Mouse (Mus musculus) mesoderm, embryonic 11.5 days (tissue): ENCODE results near the gene Lekr1.

ENCODE experiments used
- DNase-seq: peaks from one replicate; pipeline ENCODE4 v3.0.0-alpha.2; 2012; ENCODE audit warnings: low read depth, low spot score

The Lekr1 gene

DNA sequence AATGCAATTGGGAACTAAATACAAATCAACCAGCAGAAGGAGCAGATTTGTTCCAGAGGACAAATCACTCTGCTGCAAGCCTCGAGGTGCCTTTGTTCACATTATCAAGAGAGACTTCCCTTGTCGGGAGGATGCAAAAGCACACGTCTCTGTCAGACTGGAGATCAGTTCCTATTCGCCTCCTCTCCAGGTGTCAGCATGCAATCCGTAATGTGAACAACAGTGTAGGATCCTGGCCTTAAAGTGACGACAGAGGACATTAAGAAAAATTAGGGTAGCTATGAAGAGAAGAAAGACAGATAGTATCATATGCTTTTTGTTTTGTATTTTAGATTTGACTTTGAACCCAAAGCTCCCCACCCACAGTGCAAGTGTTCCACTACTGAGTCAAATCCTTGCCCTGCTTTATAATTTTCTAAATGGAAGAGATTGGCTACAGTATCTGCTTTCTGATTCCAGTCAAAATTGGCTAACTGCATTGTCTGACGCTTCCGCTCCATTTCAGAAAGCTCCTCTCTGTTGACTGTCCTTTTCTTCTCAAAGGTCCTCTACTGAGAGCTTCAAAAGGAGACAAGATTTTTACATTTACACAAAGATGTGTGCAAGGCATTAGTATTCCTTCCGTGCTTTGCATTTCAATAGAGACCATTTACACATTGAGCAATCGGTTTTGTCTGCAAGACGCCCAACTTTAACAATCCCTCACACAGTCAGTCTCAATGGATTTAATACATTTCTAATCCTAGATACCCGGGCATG lies 8.9 kb upstream of the Lekr1 start:
- DNase-seq, result no peak

DNA sequence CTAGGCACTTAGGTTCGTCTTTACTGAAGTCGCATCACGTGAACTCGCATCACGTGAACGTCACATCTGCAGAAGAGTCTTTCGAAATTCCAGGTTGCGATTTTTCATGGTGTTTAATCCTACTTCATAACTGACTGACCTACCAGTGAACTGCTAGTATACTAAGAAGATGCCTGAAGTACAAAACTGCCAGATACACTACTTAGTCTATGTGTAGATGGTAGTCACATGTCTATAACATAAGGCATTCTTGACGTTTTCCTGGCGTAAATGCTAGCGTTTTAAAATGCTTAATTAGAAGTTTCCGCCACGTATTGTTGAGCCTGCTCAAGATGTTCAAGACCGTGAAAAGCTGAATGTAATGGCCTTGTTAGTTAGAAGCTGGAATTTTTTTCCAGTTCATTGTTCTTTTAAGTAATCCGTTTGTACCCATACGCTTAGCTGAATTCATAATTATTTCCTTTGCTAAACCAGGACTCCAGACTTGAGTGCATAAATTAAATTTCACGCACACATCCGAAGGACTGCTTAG lies 7.9 kb upstream of the Lekr1 start:
- no peak for DNase-seq

- peak; percentile 81 for DNase-seq
These were observed 7.1 kb upstream of the Lekr1 start for GRCm38 (mm10) chr3:65658721-65659619.

DNA sequence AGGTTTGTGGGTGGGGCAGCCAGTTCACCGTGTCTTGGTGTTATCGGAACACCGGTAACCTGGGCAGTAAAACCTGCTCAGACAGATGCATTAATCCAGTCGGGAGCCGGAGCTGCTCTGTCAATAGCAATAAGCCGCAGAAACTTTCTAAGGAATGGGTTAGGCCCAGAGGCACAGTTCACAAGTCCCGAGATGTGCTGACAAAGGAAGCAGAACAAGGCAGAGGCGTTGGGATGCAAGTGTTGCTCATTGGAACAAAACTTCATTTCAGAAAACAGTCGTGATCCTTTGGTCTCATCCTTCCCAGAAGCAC lies 6.5 kb upstream of the Lekr1 start:
- DNase-seq, result no peak

- no peak for DNase-seq
These were observed 5.7 kb upstream of the Lekr1 start for GRCm38 (mm10) chr3:65660336-65660735.

- DNase-seq, result no peak
These were observed 4.3 kb upstream of the Lekr1 start for GRCm38 (mm10) chr3:65661731-65662130.

GRCm38 (mm10) chr3:65663176-65663575 lies 2.9 kb upstream of the Lekr1 start:
- DNase-seq, result no peak

GRCm38 (mm10) chr3:65670216-65670615 lies 4.2 kb downstream of the Lekr1 start:
- no peak for DNase-seq

DNA sequence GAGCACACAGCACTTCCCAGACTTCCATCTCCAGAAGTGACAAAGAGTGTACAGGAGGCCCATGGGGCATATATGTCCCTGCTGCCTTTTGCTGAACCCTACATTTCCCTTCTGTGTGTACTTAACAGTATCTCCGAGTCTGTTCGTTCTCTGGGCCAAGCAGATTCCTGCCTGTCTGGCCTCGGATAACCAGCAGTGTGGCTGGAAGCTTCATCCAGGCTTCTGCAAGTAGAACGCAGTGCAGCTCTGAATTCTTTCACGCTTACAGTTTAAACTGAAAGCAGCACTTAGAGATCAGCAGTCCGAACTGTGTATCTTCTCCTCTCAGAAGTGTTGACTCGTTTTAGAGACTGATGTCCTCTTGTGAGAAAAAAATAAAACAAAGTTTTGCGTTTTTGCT lies 7.7 kb downstream of the Lekr1 start:
- DNase-seq, result no peak

DNA sequence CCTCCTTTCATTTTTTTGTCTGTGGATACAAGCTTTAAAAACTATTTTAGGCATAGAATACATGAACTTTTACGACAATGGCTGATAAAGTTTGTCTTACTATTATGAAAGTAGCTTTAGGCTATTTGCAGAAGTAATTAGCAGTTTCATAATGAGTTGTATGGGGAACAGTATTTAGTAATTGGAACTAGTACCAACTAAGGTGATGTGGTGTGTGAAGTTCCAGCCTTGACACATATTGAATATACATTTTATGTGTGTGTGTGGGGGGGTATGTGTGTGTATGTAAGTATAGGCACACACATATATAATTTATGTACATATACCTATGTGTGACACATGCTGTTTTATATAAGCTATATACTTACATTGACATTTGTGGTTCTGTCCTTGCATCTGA lies 14.6 kb downstream of the Lekr1 start:
- no peak for DNase-seq

DNA sequence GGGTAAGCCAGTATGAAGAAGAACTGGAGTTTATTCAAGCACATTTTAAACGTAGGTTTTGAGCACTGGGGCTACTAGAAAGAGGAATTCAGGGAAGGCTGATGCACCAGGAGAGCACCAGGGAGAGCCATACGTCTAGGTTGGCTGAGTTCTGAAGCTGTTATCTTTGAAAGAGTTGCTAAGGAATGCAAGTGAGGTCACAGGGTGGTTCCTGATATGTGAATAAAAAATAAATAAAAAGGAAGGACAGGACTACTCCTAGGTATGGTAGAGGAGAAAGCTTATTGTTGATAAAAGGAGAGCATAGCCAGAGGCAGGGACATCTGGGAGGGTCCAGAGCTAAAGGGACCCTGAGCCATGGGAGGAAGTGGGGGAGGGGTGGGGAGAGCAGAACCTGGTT lies 23.7 kb downstream of the Lekr1 start:
- no peak for DNase-seq

DNA sequence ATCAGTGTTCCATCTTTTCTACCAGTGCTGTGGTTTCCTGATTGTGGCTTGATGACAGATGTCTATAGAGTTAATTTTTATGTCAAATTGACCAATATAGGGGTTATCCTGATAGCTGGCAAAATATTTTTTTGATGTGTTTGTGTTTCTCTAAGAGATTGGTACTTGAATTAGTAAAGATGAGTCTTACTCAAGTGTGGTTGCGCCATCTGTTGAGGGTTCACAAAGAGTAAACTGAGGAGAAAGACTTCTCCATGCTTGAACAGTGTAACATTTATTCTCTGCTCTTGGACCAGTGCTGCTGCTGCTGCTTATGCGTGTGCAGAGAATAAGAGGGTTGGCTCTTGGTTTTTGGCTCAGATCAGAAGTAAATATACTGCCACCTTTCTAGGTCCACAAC lies 24.8 kb downstream of the Lekr1 start:
- DNase-seq, result no peak

GRCm38 (mm10) chr3:65699704-65700103 lies 33.7 kb downstream of the Lekr1 start:
- DNase-seq, result no peak

GRCm38 (mm10) chr3:65714372-65714771 lies 48.3 kb downstream of the Lekr1 start:
- no peak for DNase-seq

GRCm38 (mm10) chr3:65717406-65717805 lies 51.4 kb downstream of the Lekr1 start:
- DNase-seq, result no peak

DNA sequence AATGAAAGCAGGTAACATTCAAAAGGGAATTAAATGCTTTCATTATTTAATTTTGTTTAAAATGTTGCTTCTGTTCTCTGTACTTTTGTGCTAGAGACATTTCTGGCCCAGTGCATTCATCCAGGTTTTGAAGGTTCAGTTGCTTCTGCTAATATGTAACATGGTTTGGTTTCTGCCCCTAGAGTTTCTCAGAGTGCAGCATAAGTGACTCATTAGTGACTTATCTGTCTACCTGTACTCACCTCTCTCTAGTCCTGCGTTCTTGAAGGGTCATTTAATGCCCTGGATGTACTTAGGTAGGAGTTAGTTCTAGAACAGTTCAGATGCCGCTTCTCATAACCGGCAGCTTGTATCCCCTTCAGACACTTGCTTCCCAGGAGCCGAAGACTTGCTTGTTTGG lies 56.9 kb downstream of the Lekr1 start:
- DNase-seq, result no peak

DNA sequence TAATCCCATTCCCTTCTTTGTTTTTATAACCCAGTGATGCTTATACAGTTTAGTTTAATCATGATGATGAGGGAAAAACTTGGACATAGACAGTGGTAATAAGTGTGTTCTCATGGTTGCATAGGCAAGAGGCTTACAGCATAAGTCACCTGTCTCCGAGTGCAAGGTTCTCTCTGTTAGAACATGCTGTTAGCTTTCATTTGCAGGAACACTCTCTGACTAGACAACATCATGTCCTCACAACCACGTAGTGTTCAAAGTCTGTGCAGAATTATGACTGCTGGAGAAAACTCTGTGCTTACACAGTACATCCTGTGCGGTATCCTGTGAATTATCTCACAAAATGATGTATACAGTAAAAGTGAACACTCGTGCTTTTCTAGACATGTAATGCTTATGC lies 57.6 kb downstream of the Lekr1 start:
- no peak for DNase-seq

DNA sequence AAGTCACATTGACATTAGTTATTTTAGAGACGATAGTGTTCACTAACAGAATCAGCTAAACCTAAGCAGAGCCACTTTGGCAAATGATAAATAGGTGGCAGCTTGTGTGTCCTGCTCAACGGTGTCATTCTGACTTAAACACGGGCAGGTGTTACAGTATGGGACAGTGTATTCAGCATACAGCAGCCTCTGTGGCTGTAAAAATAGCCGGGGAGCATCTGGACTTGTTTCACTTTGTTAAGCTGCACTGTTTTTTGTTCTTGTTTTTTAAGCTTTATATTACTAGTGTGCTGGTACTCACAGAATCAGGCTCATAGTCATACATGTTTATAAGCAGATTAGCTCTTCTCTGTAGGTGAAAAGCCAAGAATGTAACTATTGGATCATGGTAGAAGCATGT lies 71.8 kb downstream of the Lekr1 start:
- no peak for DNase-seq

DNA sequence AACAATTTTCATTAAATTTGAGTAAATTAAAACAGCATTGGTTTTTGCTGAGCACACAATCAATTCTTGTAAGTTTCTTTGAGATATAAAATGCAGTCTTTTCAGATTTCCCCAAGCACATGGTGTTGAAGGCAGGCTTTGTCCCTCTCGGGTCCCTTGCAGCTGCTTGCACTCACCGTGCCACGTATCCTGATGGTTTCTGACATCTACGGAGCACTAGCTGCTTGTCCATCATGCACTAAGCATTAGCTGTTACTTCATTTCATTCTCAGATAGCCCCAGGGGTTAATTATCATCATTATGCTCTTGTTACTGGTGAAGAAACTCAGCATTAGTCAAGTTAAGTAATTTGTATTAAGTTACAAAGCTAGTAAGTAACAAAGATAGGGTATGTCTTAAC lies 78.9 kb downstream of the Lekr1 start:
- no peak for DNase-seq

DNA sequence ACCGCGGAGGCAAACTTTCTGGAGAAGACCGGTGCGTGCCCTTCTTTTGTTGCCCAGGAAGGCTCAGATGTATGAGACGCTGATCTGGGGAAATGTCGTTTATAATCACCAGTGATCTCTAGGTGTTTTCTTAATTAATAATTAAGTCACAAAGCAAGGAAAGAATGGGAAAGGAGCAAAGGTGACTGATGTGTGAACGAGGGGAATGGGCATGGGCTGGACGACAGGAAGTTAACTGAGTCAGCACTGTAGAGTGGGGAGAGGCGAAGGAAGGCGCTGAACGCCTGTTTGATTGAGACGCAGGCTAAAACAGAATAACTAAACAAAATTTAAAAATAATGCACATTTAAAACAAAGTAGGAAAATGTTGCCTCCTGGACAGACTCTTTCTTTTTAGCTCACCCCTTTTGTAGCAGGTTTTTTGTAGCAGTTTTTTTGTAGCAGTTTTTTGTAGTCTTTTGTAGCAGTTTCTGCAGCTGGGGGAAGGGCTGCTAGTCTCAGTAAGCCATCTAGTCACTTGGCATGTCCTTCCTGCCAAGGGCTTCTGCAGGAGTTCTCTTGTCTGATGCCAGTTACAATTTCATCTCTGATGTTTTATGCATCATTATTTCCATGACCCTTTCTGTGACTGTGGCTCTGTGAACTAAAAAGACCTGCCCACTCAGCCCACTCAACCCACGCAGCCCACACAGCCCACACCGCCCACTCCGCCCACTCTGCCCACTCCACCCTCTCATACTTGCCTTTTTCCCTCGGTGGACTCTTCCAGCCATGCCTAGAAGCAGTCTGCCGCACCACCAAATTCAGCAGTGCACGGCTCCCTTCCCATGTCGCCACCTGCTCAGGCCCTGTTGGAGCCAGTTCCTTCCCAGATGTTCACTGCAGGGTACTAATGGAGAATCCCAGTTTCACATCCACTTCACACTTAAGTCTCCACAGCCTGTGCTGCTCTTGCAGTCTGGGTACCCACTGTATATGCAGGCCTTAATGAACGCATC lies 98.8 kb downstream of the Lekr1 start:
- DNase-seq, result no peak

DNA sequence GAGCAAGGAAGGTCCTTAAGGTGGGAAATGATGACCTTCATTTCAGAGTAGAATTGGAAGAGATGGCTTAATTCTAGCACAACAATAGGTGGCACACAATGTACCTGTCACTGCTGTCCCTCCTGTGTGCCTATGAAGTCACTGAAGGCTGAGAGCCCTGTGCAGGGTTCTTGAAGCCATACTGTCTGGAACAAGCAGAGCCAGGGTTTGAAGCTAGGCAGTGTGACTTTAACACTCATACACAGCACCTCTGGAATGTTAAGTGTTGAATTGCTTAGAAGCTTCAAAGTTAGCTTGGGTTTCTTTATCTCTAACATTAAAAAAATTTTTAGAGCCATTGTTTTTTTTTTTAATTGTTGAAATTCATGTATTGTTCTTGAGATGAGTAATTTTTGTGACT lies 100.4 kb downstream of the Lekr1 start:
- no peak for DNase-seq
